Mouse (Mus musculus): ENCODE data around the gene Cdh18.

DNA sequence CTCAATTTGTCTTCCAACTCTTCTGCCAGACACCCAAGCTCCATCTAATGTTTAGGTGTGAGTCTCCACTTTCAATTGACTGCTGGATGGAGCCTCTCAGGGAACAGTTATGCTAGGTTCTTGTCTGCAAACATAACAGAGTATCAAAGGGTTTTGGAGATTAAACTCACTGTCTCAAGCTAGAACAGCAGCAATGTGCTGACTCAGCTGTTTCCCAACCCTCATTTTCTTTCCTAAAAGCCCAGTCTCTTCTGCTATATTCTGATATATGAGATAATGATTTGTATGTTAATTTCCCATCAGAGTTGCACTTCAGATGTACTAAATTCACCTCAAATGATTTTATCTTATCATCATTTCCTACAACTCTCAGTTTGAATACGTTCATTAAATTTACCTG is 398.4 kb downstream of the Cdh18 start:
- TF ChIP-seq HCFC1 (IDR thresholded peaks at IDR 0.05; ENCODE audit: low read depth, low read length) (no peak), ZNF384 (IDR thresholded peaks at IDR 0.05; ENCODE audit: low read depth, low read length) (no peak), CTCF (IDR thresholded peaks at IDR 0.05 in 2 of 3, conservative IDR thresholded peaks at IDR 0.05 in 1 of 3; ENCODE audit: control insufficient read depth in 1 of 3, insufficient read depth in 1 of 3, low read depth in 2 of 3, low read length in 3 of 3, poor library complexity in 1 of 3, severe bottlenecking in 1 of 3) (no peak), EP300 (IDR thresholded peaks at IDR 0.05; ENCODE audit: low read depth in 1 of 2, low read length in 2 of 2) (no peak), POLR2A (IDR thresholded peaks at IDR 0.05; ENCODE audit: control insufficient read depth in 1 of 2, insufficient read depth in 1 of 2, low read depth in 1 of 2, low read length in 2 of 2, poor library complexity in 1 of 2) (no peak), POLR2AphosphoS2 (IDR thresholded peaks at IDR 0.05; ENCODE audit: low read length) (no peak), USF2 (IDR thresholded peaks at IDR 0.05; ENCODE audit: borderline replicate concordance in 1 of 2, insufficient read depth in 1 of 2, low read depth in 1 of 2, low read length in 2 of 2) (no peak)
